Mouse (Mus musculus) liver, embryonic 14.5 days (tissue): ENCODE results near the gene Tgfb1. TPM values are rescaled to one million over a fixed set of nuclear protein-coding genes. Genes with fewer than 3 reads are reported as not detected.
A peak's percentile ranks its signal among the peaks of the same experiment; 100 is the strongest.

Experiments used
- ATAC-seq: fragments of 200-750 bp; cut with Nextera tagmentation; 2 replicates; pipeline ENCODE4 v1.8.0; 2017; ENCODE audit warnings: moderate number of reproducible peaks, mild to moderate bottlenecking, moderate library complexity; ENCODE audit not compliant: insufficient read depth
- DNase-seq, 3 experiments: peaks; one replicate each; pipeline ENCODE4 v3.0.0-alpha.2; 2012 to 2013; ENCODE audit warnings: low read depth in 3 of 3, low spot score in 3 of 3
- H3K27ac ChIP-seq: fragments of 300-500 bp; sonication (generic); 2 replicates; pipeline ENCODE4 v1.5.1; 2014; ENCODE audit warnings: moderate library complexity, mild to moderate bottlenecking, control low read depth, inconsistent platforms
- H3K27me3 ChIP-seq: fragments of 300-500 bp; sonication (generic); 2 replicates; pipeline ENCODE4 v1.6.1; 2014; ENCODE audit warnings: mild to moderate bottlenecking, low read length, moderate library complexity; ENCODE audit not compliant: control insufficient read depth, insufficient read depth
- H3K36me3 ChIP-seq: fragments of 300-500 bp; sonication (generic); replicated peaks from 2 replicates; pipeline ENCODE4 v1.6.1; 2014; ENCODE audit warnings: low read depth; ENCODE audit not compliant: control insufficient read depth, insufficient read depth
- H3K4me1 ChIP-seq, 2 experiments: fragments of 200-500 bp in 1 of 2; fragments of 300-500 bp in 1 of 2; sonication (generic) in 1 of 2; replicated peaks; 2 replicates each; pipeline ENCODE4 v1.6.1; 2012 to 2014; ENCODE audit warnings: antibody characterized with exemption in 1 of 2, inconsistent platforms in 1 of 2, low read length in 1 of 2; ENCODE audit not compliant: control insufficient read depth in 2 of 2, insufficient read depth in 2 of 2
- H3K4me2 ChIP-seq: fragments of 300-500 bp; sonication (generic); 2 replicates; pipeline ENCODE4 v1.6.1; 2014; ENCODE audit warnings: low read depth, mild to moderate bottlenecking, control low read depth, moderate library complexity
- H3K4me3 ChIP-seq, 2 experiments: fragments of 200-500 bp in 1 of 2; fragments of 300-500 bp in 1 of 2; sonication (generic) in 1 of 2; 2 replicates each; pipeline ENCODE4 v1.5.1; 2012 to 2014; ENCODE audit warnings: low read depth in 2 of 2, low read length in 2 of 2, mild to moderate bottlenecking in 2 of 2, control low read depth in 1 of 2, inconsistent platforms in 1 of 2, moderate library complexity in 1 of 2; ENCODE audit not compliant: insufficient read depth in 1 of 2
- H3K9ac ChIP-seq: fragments of 300-500 bp; sonication (generic); replicated peaks from 2 replicates; pipeline ENCODE4 v1.6.1; 2014; ENCODE audit warnings: mild to moderate bottlenecking, control low read depth, moderate library complexity
- H3K9me3 ChIP-seq: fragments of 300-500 bp; sonication (generic); 2 replicates; pipeline ENCODE4 v1.6.1; 2016; ENCODE audit warnings: low read length, mixed read lengths; ENCODE audit not compliant: control insufficient read depth
- CTCF ChIP-seq: IDR thresholded peaks from 2 replicates; pipeline ENCODE4 v1.5.1; 2016; ENCODE audit warnings: antibody characterized with exemption, low read depth, control low read depth
- EP300 ChIP-seq: IDR thresholded peaks from 2 replicates; pipeline ENCODE4 v1.6.1; 2016; ENCODE audit warnings: antibody characterized with exemption, low read depth
- WGBS: fragments of 180-500 bp; shearing (Covaris S2); extraction: QIAGEN DNeasy Blood & Tissue Kit; methylation state at CpG from one replicate; pipeline ENCODE4 v1.1.7; 2014; ENCODE audit not compliant: insufficient replicate concordance; 5-methylcytosine and 5-hydroxymethylcytosine counted together
- polyA plus RNA-seq, 2 experiments: library from polyadenylated mRNA; depleted of rRNA in 1 of 2; stranded (reverse) in 1 of 2; unstranded in 1 of 2; fragments of >200 nt; fragmentation: Nextera tagmentation in 1 of 2; extraction: Ambion mirVana in 1 of 2; gene quantifications; 2 replicates each; pipeline versions ENCODE4 v1.2.1 to v1.2.3; 2012 to 2014

Tgfb1 gene
- polyA plus RNA-seq, 2 experiments, result 3.9 to 18.5 TPM

- no peak for ATAC-seq
- H3K27ac ChIP-seq, result no peak overlapping the region
- 44% methylated on average over 36 of the region's 37 CpGs for WGBS
- peak overlapping the region; percentile 42 for H3K4me2 ChIP-seq
- DNase-seq, result no peak
- H3K9me3 ChIP-seq, result peaks cover 2% of the 10 kb centered on the region
- H3K9ac ChIP-seq, result no peak overlapping the region
- H3K4me3 ChIP-seq, result no peak overlapping the region; a peak in 1 of 4 replicates
- peaks cover 14% of the 10 kb centered on the region for H3K36me3 ChIP-seq
- TF ChIP-seq CTCF, result no peak
- no peak for TF ChIP-seq EP300
- no peaks in the 10 kb centered on the region for H3K27me3 ChIP-seq
- H3K4me1 ChIP-seq, result peaks cover 2 to 31% of the 10 kb centered on the region in 2 experiments
Measured at GRCm38 (mm10) chr7:25704716-25705364, 18.0 kb downstream of the Tgfb1 start.

- Histone ChIP-seq H3K4me3 (no peak overlapping the region), H3K36me3 (peaks cover 12% of the 10 kb centered on the region; the same call in 1 of the 2 replicates), H3K27ac (no peak overlapping the region), H3K9ac (no peak overlapping the region), H3K27me3 (no peaks in the 10 kb centered on the region), H3K9me3 (peaks cover 2% of the 10 kb centered on the region), H3K4me1 (peaks cover 2 to 32% of the 10 kb centered on the region in 2 experiments), H3K4me2 (no peak overlapping the region)
- TF ChIP-seq CTCF (no peak), EP300 (no peak)
- 69% methylated on average over 6 of the region's 6 CpGs for WGBS
- no peak for ATAC-seq
- no peak for DNase-seq
Measured at GRCm38 (mm10) chr7:25705801-25706251, 19.0 kb downstream of the Tgfb1 start.

GRCm38 (mm10) chr7:25706578-25707170 is 19.9 kb downstream of the Tgfb1 start:
- Histone ChIP-seq H3K4me2 (no peak overlapping the region), H3K9me3 (peaks cover 2% of the 10 kb centered on the region), H3K4me1 (peaks cover 2 to 38% of the 10 kb centered on the region in 2 experiments), H3K36me3 (peaks cover 11% of the 10 kb centered on the region; the same call in 1 of the 2 replicates), H3K9ac (no peak overlapping the region), H3K27me3 (no peaks in the 10 kb centered on the region), H3K27ac (no peak overlapping the region), H3K4me3 (no peak overlapping the region)
- no peak for ATAC-seq
- WGBS, result 48% methylated on average over 7 of the region's 7 CpGs
- TF ChIP-seq EP300 (no peak), CTCF (no peak)
- no peak for DNase-seq

- Histone ChIP-seq H3K9me3 (no peaks in the 10 kb centered on the region), H3K9ac (no peak overlapping the region), H3K36me3 (peaks cover 8% of the 10 kb centered on the region; the same call in 1 of the 2 replicates), H3K27me3 (no peaks in the 10 kb centered on the region), H3K27ac (no peak overlapping the region), H3K4me3 (no peak overlapping the region), H3K4me1 (peaks cover 2 to 38% of the 10 kb centered on the region in 2 experiments), H3K4me2 (no peak overlapping the region)
- TF ChIP-seq EP300, result no peak
- TF ChIP-seq CTCF, result no peak
- ATAC-seq (peak; percentile 29), DNase-seq (no peak)
- WGBS, result 57% methylated on average over 15 of the region's 15 CpGs
Measured at GRCm38 (mm10) chr7:25707581-25708292, 20.9 kb downstream of the Tgfb1 start.

- ATAC-seq (no peak), DNase-seq (no peak)
- no peak overlapping the region for H3K4me3 ChIP-seq
- WGBS, result 58% methylated on average over 12 of the region's 12 CpGs
- no peaks in the 10 kb centered on the region for H3K9me3 ChIP-seq
- no peaks in the 10 kb centered on the region for H3K27me3 ChIP-seq
- peaks cover 0 to 29% of the 10 kb centered on the region in 2 experiments; a peak in 3 of 4 replicates for H3K4me1 ChIP-seq
- H3K9ac ChIP-seq, result no peak overlapping the region
- H3K36me3 ChIP-seq, result peaks cover 29% of the 10 kb centered on the region
- no peak overlapping the region for H3K4me2 ChIP-seq
- H3K27ac ChIP-seq, result no peak overlapping the region
- no peak for TF ChIP-seq CTCF
- no peak for TF ChIP-seq EP300
Measured at GRCm38 (mm10) chr7:25709961-25710360, 23.2 kb downstream of the Tgfb1 start.
